ENCODE assay signal across 25 mouse cellular contexts in the genomic region with DNA sequence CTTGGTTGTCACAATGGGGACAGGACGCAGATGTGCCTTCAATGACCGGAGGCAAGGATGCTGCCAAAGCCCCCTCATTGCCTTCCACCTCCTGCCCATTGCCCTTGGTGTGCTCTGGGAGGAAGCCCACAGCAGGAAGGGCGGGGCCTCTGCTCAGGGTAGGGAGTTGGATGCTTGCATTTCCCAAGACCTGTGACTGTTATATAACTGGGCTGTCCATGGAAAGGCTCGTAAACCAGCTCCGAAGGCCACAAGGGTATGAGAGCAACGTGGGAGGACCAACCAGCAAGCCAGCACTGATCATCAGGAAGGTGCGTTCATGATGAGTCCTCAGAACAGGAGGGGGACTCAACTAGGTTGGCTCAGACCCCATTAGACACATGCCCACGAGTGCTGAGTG. TPM values are rescaled to one million over a fixed set of nuclear protein-coding genes. Genes with fewer than 3 reads are reported as not detected.
DNase-seq lines count a peak whose midpoint lies in the region; TF ChIP-seq lines count a peak whose summit lies in the region.
"Had no signal": no experiment of that assay in that cellular context is flagged by ENCODE, and none has a peak within 500 bp of the region (broad histone marks: within the 10 kb centered on the region; RNA-seq: fewer than 3 reads in every experiment).

No protein-coding gene starts in this region.

- H3K4me1 ChIP-seq in heart, adult 2 months (ENCODE audit: control insufficient read depth, insufficient read depth, low read length): peaks cover 28% of the 10 kb centered on the region
- H3K4me1 ChIP-seq: forebrain, embryonic 12.5 days had no signal

- intact Hi-C loops in gastrocnemius, adult 2 months (cut with DNase I): loop anchor here (5.0 kb wide), 1 partner anchor 139 kb away; no protein-coding TSS in a partner anchor
- intact Hi-C loops in heart, adult 2 months (cut with DNase I): no loop called here

- no peak overlapping the region for H3K9ac ChIP-seq in heart, adult 2 months (ENCODE audit: low read depth, low read length)
- H3K9ac ChIP-seq: embryonic facial prominence, embryonic 13.5 days; embryonic facial prominence, embryonic 15.5 days; forebrain, embryonic 12.5 days had no signal

- peak overlapping the region; percentile 98 for H3K27ac ChIP-seq in gastrocnemius, adult 2 months
- peak overlapping the region; percentile 85 for H3K27ac ChIP-seq in heart, adult 2 months
- H3K27ac ChIP-seq: embryonic facial prominence, embryonic 13.5 days; embryonic facial prominence, embryonic 15.5 days; forebrain, embryonic 10.5 days; forebrain, embryonic 12.5 days had no signal

- no peaks in the 10 kb centered on the region for H3K79me2 ChIP-seq in heart, adult 2 months (replicated peaks; ENCODE audit: control insufficient read depth, insufficient read depth, low read length)

- 61% methylated on average over 8 of the region's 8 CpGs for WGBS in heart, adult 2 months

- peak; percentile 69 for DNase-seq in gastrocnemius, adult 2 months
- DNase-seq in gastrocnemius, postnatal 10 days: no peak
- no peak for DNase-seq in heart, adult 2 months
- DNase-seq in heart, adult 8-10 months (ENCODE audit: low spot score): no peak
- no peak for DNase-seq in urinary bladder, adult 2 months (ENCODE audit: low spot score)
- DNase-seq: adrenal gland, adult 2 months; adrenal gland, postnatal 10 days; adrenal gland, postnatal 25 days; cerebellum, adult 11 months; cerebellum, adult 18-20 months; cerebellum, adult 8-10 months; cerebellum, adult 9-11 months; cerebellum, postnatal 14 days; cerebellum, postnatal 36 days; embryo, embryonic 11 days had no signal

- TF ChIP-seq POLR2A in heart, adult 2 months (IDR thresholded peaks at IDR 0.05; ENCODE audit: insufficient read depth, low read depth, low read length): no peak

- no peak for TF ChIP-seq EP300 in heart, adult 2 months (IDR thresholded peaks at IDR 0.05; ENCODE audit: insufficient read depth, low read depth, low read length)

- H3K36me3 ChIP-seq in heart, adult 2 months (ENCODE audit: control insufficient read depth, insufficient read depth, low read length): no peaks in the 10 kb centered on the region
- H3K36me3 ChIP-seq: embryonic facial prominence, embryonic 13.5 days; embryonic facial prominence, embryonic 15.5 days; forebrain, embryonic 10.5 days; forebrain, embryonic 12.5 days had no signal

- no peaks in the 10 kb centered on the region for H3K27me3 ChIP-seq in heart, adult 2 months (ENCODE audit: control insufficient read depth, insufficient read depth, low read length)
- H3K27me3 ChIP-seq: embryonic facial prominence, embryonic 13.5 days; embryonic facial prominence, embryonic 15.5 days; forebrain, embryonic 12.5 days had no signal

- no peak for TF ChIP-seq CTCF in gastrocnemius, adult 2 months (IDR thresholded peaks at IDR 0.05)
- no peak for TF ChIP-seq CTCF in heart, adult 2 months (IDR thresholded peaks at IDR 0.05)

- peak overlapping the region; percentile 56 for H3K4me3 ChIP-seq in gastrocnemius, adult 2 months
- H3K4me3 ChIP-seq in heart, adult 2 months: no peak overlapping the region
- H3K4me3 ChIP-seq: embryonic facial prominence, embryonic 13.5 days; embryonic facial prominence, embryonic 15.5 days; erythroblast, embryonic 14.5 days; forebrain, embryonic 10.5 days; forebrain, embryonic 12.5 days had no signal

RNA-seq across cellular contexts. Expression of gene Asb2, which starts 5.0 kb away (rescaled TPM):
- total RNA-seq in gastrocnemius, adult 2 months (2021): 100 to 1,000 TPM; 548 to 725 TPM
- total RNA-seq in gastrocnemius, postnatal 10 days (2021): 100 to 1,000 TPM; 104 to 141 TPM
- 100 to 1,000 TPM; 419 to 533 TPM for total RNA-seq in heart, adult 2 months (2021)
- 505 and 541 TPM in 2 replicates for polyA plus RNA-seq in heart, adult 2 months (2012; rRNA removed)
- total RNA-seq in heart, adult 8-10 months (2022): 100 to 1,000 TPM; 485 to 583 (median 548) TPM
- polyA plus RNA-seq in urinary bladder, adult 2 months (2012; rRNA removed): 46.8 and 55.6 TPM in 2 replicates
- total RNA-seq: common myeloid progenitor, adult 5-6 weeks; MEL had no signal

RNA-seq across cellular contexts. Expression of gene Otub2, which starts 27.7 kb away (rescaled TPM):
- 1 to 10 TPM; 5.7 to 7.3 TPM for total RNA-seq in gastrocnemius, adult 2 months (2021)
- total RNA-seq in gastrocnemius, postnatal 10 days (2021): 1 to 10 TPM; 3.5 to 3.7 TPM
- total RNA-seq in heart, adult 2 months (2021): 1 to 10 TPM; 3.1 to 3.2 TPM
- polyA plus RNA-seq in heart, adult 2 months (2012; rRNA removed): 4.1 and 6.4 TPM in 2 replicates
- total RNA-seq in heart, adult 8-10 months (2022): 1 to 10 TPM; 2.5 to 4.2 (median 3.5) TPM
- polyA plus RNA-seq in urinary bladder, adult 2 months (2012; rRNA removed): 10.8 and 12.5 TPM in 2 replicates

RNA-seq across cellular contexts. Expression of gene 9330161L09Rik, which starts 46.8 kb away (rescaled TPM):
- 1 to 10 TPM in 1 of 2 experiments, under 1 TPM in 1; 0.82 to 1.9 TPM for total RNA-seq in gastrocnemius, adult 2 months (2021)
- under 1 TPM; 0.80 to 0.88 TPM for total RNA-seq in gastrocnemius, postnatal 10 days (2021)
- 1 to 10 TPM; 1.4 to 1.6 TPM for total RNA-seq in heart, adult 2 months (2021)
- 0.61 and 1.00 TPM in 2 replicates for polyA plus RNA-seq in heart, adult 2 months (2012; rRNA removed)
- total RNA-seq in heart, adult 8-10 months (2022): 1 to 10 TPM in 3 of 4 experiments, under 1 TPM in 1; 0.41 to 1.8 (median 1.2) TPM
- polyA plus RNA-seq in urinary bladder, adult 2 months (2012; rRNA removed): 0.49 and 0.59 TPM in 2 replicates
- polyA plus RNA-seq: erythroblast, embryonic 14.5 days had no signal

RNA-seq across cellular contexts. Expression of gene Fam181a, which starts 50.0 kb away (rescaled TPM):
- total RNA-seq in gastrocnemius, adult 2 months (2021): not detected
- not detected for total RNA-seq in gastrocnemius, postnatal 10 days (2021)
- total RNA-seq in heart, adult 2 months (2021): not detected
- polyA plus RNA-seq in heart, adult 2 months (2012; rRNA removed): not detected in 2 replicates
- not detected for total RNA-seq in heart, adult 8-10 months (2022)
- not detected in 2 replicates for polyA plus RNA-seq in urinary bladder, adult 2 months (2012; rRNA removed)
- total RNA-seq: adrenal gland, adult 2 months; adrenal gland, postnatal 10 days; adrenal gland, postnatal 25 days; adrenal gland, postnatal 4 days; common myeloid progenitor, adult 5-6 weeks; ES-E14; MEL had no signal
- polyA plus RNA-seq: C2C12; embryonic facial prominence, embryonic 15.5 days; erythroblast, embryonic 14.5 days had no signal
